Mouse (Mus musculus) monocyte, adult 5-6 weeks (primary cell): ENCODE measurements around the gene Gm49392. TPM values are rescaled to one million over a fixed set of nuclear protein-coding genes. Genes with fewer than 3 reads are reported as not detected.
A peak's percentile ranks its signal among the peaks of the same experiment; 100 is the strongest.
"Not testable (repeated sequence)": the region's sequence is repeated elsewhere in the genome, so short reads cannot be mapped to it uniquely, and the experiment has no call there.

Experiments used
- ATAC-seq: fragments of 153-309, 156-312 bp; replicated peaks from 2 replicates; pipeline ENCODE4 v1.8.0; 2017; ENCODE audit warnings: mild to moderate bottlenecking; ENCODE audit not compliant: low TSS enrichment, insufficient number of reproducible peaks, severe bottlenecking, poor library complexity, low FRiP score
- total RNA-seq: library from RNA; stranded (forward); fragments of 200-1000, 200-491, 200-594 nt; gene quantifications from 3 replicates; pipeline ENCODE4 v1.2.3, GENCODE M21; 2017

The Gm49392 gene
- 4.3 to 25.3 TPM (median 13.1 TPM) in 3 replicates for total RNA-seq

GRCm38 (mm10) chr13:60896794-60897193 is at the start of gene Gm49392:
Gm49392 (minus strand) TSS chr13:60896894.
- not testable (repeated sequence) for ATAC-seq

GRCm38 (mm10) chr13:60941884-60942283 is 45.2 kb upstream of the Gm49392 start, which contains the start of gene Tpbpa:
Tpbpa (minus strand) TSS chr13:60941984.
- ATAC-seq: not testable (repeated sequence)

GRCm38 (mm10) chr13:60936500-60936901 is 39.8 kb upstream of the Gm49392 start, which contains the start of the genes Gm49391 and Ctla2a:
Gm49391 (minus strand) TSS chr13:60936571.
Ctla2a (minus strand) TSS chr13:60936625.
- peak; percentile 53; the same call in 1 of the 2 replicates for ATAC-seq

- ATAC-seq: not testable (repeated sequence)
Observed at GRCm38 (mm10) chr13:60935490-60935889, 38.8 kb upstream of the Gm49392 start, which contains the start of gene Gm49393. Gm49393 (minus strand) TSS chr13:60935590.

DNA sequence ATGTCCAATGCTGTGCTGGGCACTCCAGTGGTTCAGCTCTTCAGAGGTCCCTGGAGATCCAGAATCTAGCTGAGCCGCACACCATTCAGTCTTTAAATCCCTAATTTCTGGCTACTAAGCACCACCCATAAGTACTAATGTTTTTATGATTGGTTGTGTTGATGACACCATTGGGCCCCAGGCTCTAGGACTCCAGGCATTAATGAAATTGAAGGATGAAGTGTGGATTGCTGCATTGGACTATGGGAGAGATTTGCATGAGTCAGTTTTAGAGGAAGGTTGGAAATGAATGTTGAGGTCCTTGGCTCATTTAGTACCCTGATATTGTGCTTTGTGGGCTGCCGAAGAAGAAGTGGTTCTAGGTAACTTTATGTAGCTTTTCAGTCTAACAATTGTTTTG is 8.1 kb upstream of the Gm49392 start, which contains the start of gene Tpbpb:
Tpbpb (minus strand) TSS at position 101 of the 400 bp plus-strand sequence.
- not testable (repeated sequence) for ATAC-seq

GRCm38 (mm10) chr13:60897328-60897727 is 634 bp upstream of the Gm49392 start, which contains the start of gene Ctla2b:
Ctla2b (minus strand) TSS chr13:60897447.
- ATAC-seq: peak; percentile 91

DNA sequence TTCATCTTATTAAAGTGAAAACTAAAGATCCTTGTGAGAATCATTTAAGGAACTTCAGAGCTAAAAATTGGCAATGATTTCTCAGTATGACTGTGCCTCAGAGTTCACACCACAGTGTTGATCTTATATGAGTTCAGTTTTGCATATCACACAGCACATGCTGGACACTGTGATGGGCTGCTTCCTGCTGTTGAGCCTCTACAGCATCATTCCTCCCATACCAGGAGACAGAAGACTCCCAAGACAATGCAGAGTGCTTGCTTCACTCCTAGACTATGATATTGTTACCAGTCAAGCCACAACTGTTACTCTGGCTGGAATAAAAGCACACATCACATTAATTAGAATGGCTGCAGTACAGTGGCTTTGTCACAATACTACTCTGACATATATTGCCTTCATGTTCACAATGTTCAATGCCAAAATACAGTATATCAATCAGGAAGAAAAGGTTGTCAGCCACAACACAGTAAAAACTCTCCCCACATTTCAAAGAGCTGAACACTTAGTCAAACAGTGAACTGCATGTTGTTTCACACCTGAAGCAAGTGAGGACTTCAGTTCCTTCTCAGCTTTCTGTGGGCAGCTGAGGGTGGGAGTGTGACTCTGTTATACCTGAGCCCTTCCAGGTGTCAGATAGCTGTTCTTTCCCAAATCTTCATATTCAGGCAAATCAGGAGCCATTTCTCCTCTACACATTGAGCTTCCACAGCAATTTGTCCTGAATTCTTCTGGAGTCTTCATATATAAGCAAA is 1.1 kb downstream of the Gm49392 start:
- 0 out of 2 replicates have a peak, but pooled peaks have one; percentile 17 for ATAC-seq

- ATAC-seq: no peak
Observed at GRCm38 (mm10) chr13:60892301-60892700, 4.4 kb downstream of the Gm49392 start.

DNA sequence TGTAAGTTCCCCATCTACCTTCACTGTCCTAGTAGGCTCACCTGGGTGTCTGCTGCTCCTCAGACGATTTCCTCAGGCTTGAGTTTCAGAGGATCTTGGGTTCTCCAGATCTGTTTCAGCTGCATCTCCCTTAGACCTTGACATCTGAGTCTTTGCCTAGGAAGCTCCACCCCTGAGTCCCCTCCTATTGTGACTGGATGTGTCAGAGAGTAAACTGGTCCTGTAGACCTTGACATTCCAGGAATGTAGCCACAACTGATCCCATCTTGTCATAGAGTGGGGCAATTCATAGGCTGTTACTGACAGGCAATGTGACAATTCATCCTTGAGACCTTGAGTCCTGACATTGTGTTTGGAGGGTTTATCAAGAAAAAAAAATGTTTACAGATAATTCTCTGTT is 32.4 kb downstream of the Gm49392 start, which contains the start of gene 4930486L24Rik:
4930486L24Rik (minus strand) TSS at position 195 of the 400 bp plus-strand sequence.
- ATAC-seq: no peak

DNA sequence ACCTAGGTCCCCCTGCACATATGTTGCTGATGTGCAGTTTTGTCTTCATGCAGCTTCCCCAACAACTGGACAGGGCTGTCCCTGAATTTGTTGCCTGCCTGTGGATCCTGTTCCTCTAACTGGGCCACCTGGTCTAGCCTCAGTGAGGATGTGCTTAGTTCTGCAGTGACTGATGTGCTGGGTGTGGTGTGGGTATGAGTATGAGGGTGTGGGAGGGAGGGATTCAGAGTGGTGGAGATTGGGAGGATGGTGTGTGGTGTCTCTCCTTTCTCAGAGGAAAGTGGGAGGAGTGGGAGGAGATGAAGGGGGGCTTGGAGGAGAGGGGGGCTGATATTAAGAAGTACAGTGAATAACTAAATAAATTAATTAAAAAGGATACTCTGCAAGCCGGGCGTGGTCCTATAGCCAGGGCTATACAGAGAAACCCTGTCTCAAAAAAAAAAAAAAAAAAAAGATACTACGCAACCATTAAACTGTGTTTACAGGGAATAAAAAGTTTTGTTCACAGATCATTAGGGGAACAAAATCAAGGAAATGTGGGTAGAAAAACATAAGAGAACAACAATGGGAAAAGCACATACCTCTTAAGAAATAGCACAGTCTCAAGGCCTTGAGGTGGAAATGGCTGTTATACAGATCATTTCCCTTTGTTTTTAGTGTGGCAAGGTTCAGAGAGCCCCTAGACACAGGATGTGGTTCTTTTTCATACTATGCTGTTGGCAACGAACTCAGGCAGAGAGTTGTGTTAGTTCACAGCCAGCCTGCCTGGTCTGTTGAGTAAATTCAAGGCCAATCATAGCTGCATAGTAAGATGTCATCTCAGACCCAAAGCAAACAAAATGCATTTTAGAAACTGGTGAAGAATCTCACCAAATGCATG is 48.2 kb downstream of the Gm49392 start:
- ATAC-seq: peak; percentile 63; the same call in 1 of the 2 replicates

GRCm38 (mm10) chr13:60843153-60843552 is 53.5 kb downstream of the Gm49392 start:
- ATAC-seq: no peak

DNA sequence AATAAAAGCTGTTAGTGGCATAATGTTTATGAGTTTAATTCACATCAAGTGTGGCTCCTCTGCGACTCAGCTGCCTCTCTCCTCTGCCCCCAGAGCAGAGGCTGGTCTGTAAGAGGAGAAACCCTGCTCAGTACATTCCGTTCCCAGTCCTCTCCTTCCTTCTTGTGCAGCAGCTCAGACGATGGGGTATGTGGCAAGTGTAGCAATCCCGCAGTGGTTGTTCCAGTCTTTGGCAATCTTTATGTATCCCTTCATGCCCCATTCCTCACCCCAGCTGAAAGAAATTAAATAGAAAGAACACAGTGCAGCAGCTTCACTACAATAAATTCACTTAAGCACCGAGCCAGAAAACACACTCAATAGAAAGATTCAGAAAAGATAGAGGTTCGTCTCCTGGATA is 54.0 kb downstream of the Gm49392 start:
- ATAC-seq: no peak

GRCm38 (mm10) chr13:60839353-60839902 is 57.3 kb downstream of the Gm49392 start:
- peak; percentile 76 for ATAC-seq

GRCm38 (mm10) chr13:60826052-60826451 is 70.6 kb downstream of the Gm49392 start:
- ATAC-seq: no peak

DNA sequence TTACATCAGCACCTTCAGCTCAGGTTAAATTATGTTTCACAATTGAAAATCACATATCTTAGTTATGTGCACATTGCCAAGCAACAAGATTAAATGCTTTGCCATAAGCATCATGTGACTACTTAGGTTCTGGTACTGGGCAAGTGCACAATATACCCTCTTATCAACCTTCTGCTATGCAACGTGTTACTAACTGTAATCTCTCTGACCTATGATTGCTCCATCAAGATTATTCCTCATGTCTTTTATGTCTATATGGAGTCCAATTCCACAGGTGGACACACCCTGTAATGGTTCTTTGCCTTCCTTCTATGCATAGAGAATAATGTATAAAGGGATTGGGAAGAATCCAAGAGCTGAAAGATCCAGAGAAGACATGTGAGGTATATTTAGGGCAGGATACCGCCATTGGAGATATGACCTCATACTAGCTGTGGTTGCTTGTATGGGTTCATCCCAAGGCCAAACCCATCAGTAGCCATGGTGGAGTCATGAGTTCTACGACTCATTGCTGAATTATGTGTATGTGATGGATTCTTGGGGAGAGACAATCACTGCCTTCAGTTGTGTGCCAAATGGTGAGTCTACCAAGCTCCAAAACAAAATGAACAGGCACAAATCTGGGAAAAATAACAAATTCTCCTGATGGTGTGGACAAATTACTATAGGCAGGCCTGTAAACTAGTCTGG is 76.1 kb downstream of the Gm49392 start:
- ATAC-seq: no peak

DNA sequence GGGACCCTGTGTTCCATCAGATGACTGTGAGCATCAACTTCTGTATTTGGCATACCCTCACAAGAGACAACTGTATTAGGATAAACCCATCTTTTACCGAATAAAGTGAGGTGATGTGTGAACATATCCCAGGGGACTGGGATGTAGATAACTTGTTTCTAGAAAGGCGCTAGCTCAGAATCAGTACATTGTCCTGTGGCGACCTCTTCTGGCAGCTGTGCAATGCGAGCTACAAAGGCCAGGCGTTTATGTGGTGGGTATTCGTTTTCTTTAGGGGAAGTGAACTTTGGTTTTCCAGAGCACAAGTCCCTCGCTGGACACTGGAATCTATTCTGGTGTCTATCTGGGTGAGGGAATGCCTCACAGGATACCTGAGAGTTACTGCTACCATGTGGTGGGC is 77.2 kb downstream of the Gm49392 start:
- no peak for ATAC-seq

GRCm38 (mm10) chr13:60813722-60814121 is 83.0 kb downstream of the Gm49392 start:
- no peak for ATAC-seq

GRCm38 (mm10) chr13:60812768-60813167 is 83.9 kb downstream of the Gm49392 start:
- ATAC-seq: no peak
